Mouse (Mus musculus) liver, embryonic 13.5 days (tissue): ENCODE data around the gene Rnd1. TPM values are rescaled to one million over a fixed set of nuclear protein-coding genes. Genes with fewer than 3 reads are reported as not detected.
A peak's percentile ranks its signal among the peaks of the same experiment; 100 is the strongest.

Source experiments
- ATAC-seq: fragments of 200-750 bp; cut with Nextera tagmentation; 2 replicates; pipeline ENCODE4 v1.8.0; 2017; ENCODE audit warnings: low read depth, mild to moderate bottlenecking, moderate number of reproducible peaks, moderate library complexity
- DNase-seq: peaks from one replicate; pipeline ENCODE4 v3.0.0; 2022
- H3K27ac ChIP-seq: fragments of 300-500 bp; sonication (generic); 2 replicates; pipeline ENCODE4 v1.5.1; 2015; ENCODE audit warnings: moderate library complexity, mild to moderate bottlenecking, inconsistent platforms
- H3K27me3 ChIP-seq: fragments of 300-500 bp; sonication (generic); 2 replicates; pipeline ENCODE4 v1.6.1; 2015; ENCODE audit warnings: mild to moderate bottlenecking, inconsistent platforms
- H3K36me3 ChIP-seq: fragments of 300-500 bp; sonication (generic); 2 replicates; pipeline ENCODE4 v1.6.1; 2015; ENCODE audit warnings: mild to moderate bottlenecking, inconsistent platforms
- H3K4me1 ChIP-seq: fragments of 300-500 bp; sonication (generic); replicated peaks from 2 replicates; pipeline ENCODE4 v1.6.1; 2015; ENCODE audit warnings: inconsistent platforms
- H3K4me2 ChIP-seq: fragments of 300-500 bp; sonication (generic); 2 replicates; pipeline ENCODE4 v1.6.1; 2015; ENCODE audit warnings: inconsistent platforms, mild to moderate bottlenecking, moderate library complexity
- H3K4me3 ChIP-seq: fragments of 300-500 bp; sonication (generic); replicated peaks from 2 replicates; pipeline ENCODE4 v1.5.1; 2015; ENCODE audit warnings: mild to moderate bottlenecking, inconsistent platforms
- H3K9ac ChIP-seq: fragments of 300-500 bp; sonication (generic); 2 replicates; pipeline ENCODE4 v1.6.1; 2015; ENCODE audit warnings: mild to moderate bottlenecking, inconsistent platforms
- H3K9me3 ChIP-seq: fragments of 300-500 bp; sonication (generic); replicated peaks from 2 replicates; pipeline ENCODE4 v1.6.1; 2016; ENCODE audit warnings: inconsistent platforms
- WGBS: fragments of 180-500 bp; shearing (Covaris S2); methylation state at CpG from one replicate; pipeline ENCODE4 v1.1.7; 2015; ENCODE audit not compliant: insufficient replicate concordance; 5-methylcytosine and 5-hydroxymethylcytosine counted together
- polyA plus RNA-seq: library from polyadenylated mRNA; unstranded; fragments of >200 nt; fragmentation: Nextera tagmentation; extraction: Ambion mirVana; gene quantifications from 2 replicates; pipeline ENCODE4 v1.2.1, GENCODE M21; 2015

The Rnd1 gene
- polyA plus RNA-seq, 1 experiment from 2014 or later = 0.35 TPM

- no peak overlapping the region for H3K27ac ChIP-seq
- no peak for DNase-seq
- no peaks in the 10 kb centered on the region for H3K36me3 ChIP-seq
- 61% methylated on average over 7 of the region's 7 CpGs for WGBS
- ATAC-seq = no peak
- H3K4me2 ChIP-seq = no peak overlapping the region
- H3K27me3 ChIP-seq = peaks cover 83% of the 10 kb centered on the region
- no peak overlapping the region for H3K4me3 ChIP-seq
- H3K9me3 ChIP-seq = no peaks in the 10 kb centered on the region
- H3K9ac ChIP-seq = no peak overlapping the region
- H3K4me1 ChIP-seq = peaks cover 21% of the 10 kb centered on the region
Measured at GRCm38 (mm10) chr15:98677977-98678376, 716 bp upstream of the Rnd1 start.

GRCm38 (mm10) chr15:98676471-98676870 is 790 bp downstream of the Rnd1 start:
- ATAC-seq (no peak), DNase-seq (no peak)
- WGBS = 3% methylated on average over 9 of the region's 9 CpGs

GRCm38 (mm10) chr15:98675634-98676250 is 1.5 kb downstream of the Rnd1 start:
- H3K4me1 ChIP-seq = peaks cover 21% of the 10 kb centered on the region
- WGBS = 8% methylated on average over 14 of the region's 14 CpGs
- H3K9ac ChIP-seq = no peak overlapping the region
- ATAC-seq (no peak), DNase-seq (no peak)
- no peaks in the 10 kb centered on the region for H3K36me3 ChIP-seq
- H3K4me2 ChIP-seq = no peak overlapping the region
- H3K4me3 ChIP-seq = peak overlapping the region; percentile 46; the same call in 1 of the 2 replicates
- H3K27me3 ChIP-seq = peaks cover 80% of the 10 kb centered on the region
- no peaks in the 10 kb centered on the region for H3K9me3 ChIP-seq
- H3K27ac ChIP-seq = no peak overlapping the region

More at GRCm38 (mm10) chr15:98676471-98676870, 790 bp downstream of the Rnd1 start:
- Histone ChIP-seq H3K36me3 (no peaks in the 10 kb centered on the region), H3K4me3 (peak overlapping the region; percentile 46), H3K4me1 (peaks cover 21% of the 10 kb centered on the region), H3K9me3 (no peaks in the 10 kb centered on the region), H3K9ac (no peak overlapping the region), H3K4me2 (peak overlapping the region; percentile 66), H3K27ac (no peak overlapping the region), H3K27me3 (peaks cover 84% of the 10 kb centered on the region)

GRCm38 (mm10) chr15:98674994-98675545 is 2.2 kb downstream of the Rnd1 start:
- H3K4me2 ChIP-seq = 0 out of 2 replicates have a peak overlapping the region, but pooled peaks have one; percentile 8
- DNase-seq (no peak), ATAC-seq (no peak)
- no peak overlapping the region for H3K27ac ChIP-seq
- peaks cover 83% of the 10 kb centered on the region for H3K27me3 ChIP-seq
- H3K36me3 ChIP-seq = no peaks in the 10 kb centered on the region
- peaks cover 21% of the 10 kb centered on the region for H3K4me1 ChIP-seq
- no peak overlapping the region for H3K4me3 ChIP-seq
- WGBS = 29% methylated on average over 11 of the region's 11 CpGs
- H3K9ac ChIP-seq = no peak overlapping the region
- no peaks in the 10 kb centered on the region for H3K9me3 ChIP-seq

GRCm38 (mm10) chr15:98674284-98674993 is 2.8 kb downstream of the Rnd1 start:
- H3K4me3 ChIP-seq = no peak overlapping the region
- H3K4me2 ChIP-seq = no peak overlapping the region
- H3K9ac ChIP-seq = no peak overlapping the region
- H3K9me3 ChIP-seq = no peaks in the 10 kb centered on the region
- no peaks in the 10 kb centered on the region for H3K36me3 ChIP-seq
- ATAC-seq = no peak
- 26% methylated on average over 7 of the region's 7 CpGs for WGBS
- no peak overlapping the region for H3K27ac ChIP-seq
- no peak for DNase-seq
- peaks cover 21% of the 10 kb centered on the region for H3K4me1 ChIP-seq
- peaks cover 82% of the 10 kb centered on the region for H3K27me3 ChIP-seq

- ATAC-seq = no peak
- H3K4me3 ChIP-seq = no peak overlapping the region
- no peaks in the 10 kb centered on the region for H3K9me3 ChIP-seq
- H3K27me3 ChIP-seq = peaks cover 75% of the 10 kb centered on the region
- H3K4me2 ChIP-seq = no peak overlapping the region
- H3K4me1 ChIP-seq = peaks cover 21% of the 10 kb centered on the region
- H3K27ac ChIP-seq = no peak overlapping the region
- 66% methylated on average over 7 of the region's 7 CpGs for WGBS
- DNase-seq = no peak
- no peaks in the 10 kb centered on the region for H3K36me3 ChIP-seq
- no peak overlapping the region for H3K9ac ChIP-seq
Measured at GRCm38 (mm10) chr15:98673732-98674131, 3.5 kb downstream of the Rnd1 start.

- no peak overlapping the region for H3K4me2 ChIP-seq
- no peak for DNase-seq
- H3K27me3 ChIP-seq = peaks cover 63% of the 10 kb centered on the region
- 44% methylated on average over 4 of the region's 4 CpGs for WGBS
- no peak overlapping the region for H3K9ac ChIP-seq
- no peaks in the 10 kb centered on the region for H3K9me3 ChIP-seq
- H3K4me1 ChIP-seq = peaks cover 16% of the 10 kb centered on the region
- no peak for ATAC-seq
- H3K36me3 ChIP-seq = no peaks in the 10 kb centered on the region
- H3K4me3 ChIP-seq = no peak overlapping the region
- no peak overlapping the region for H3K27ac ChIP-seq
Measured at GRCm38 (mm10) chr15:98672592-98672991, 4.7 kb downstream of the Rnd1 start.

GRCm38 (mm10) chr15:98664042-98664907 is 13.0 kb downstream of the Rnd1 start:
- H3K27ac ChIP-seq = no peak overlapping the region
- no peak overlapping the region for H3K4me3 ChIP-seq
- H3K9ac ChIP-seq = no peak overlapping the region
- no peaks in the 10 kb centered on the region for H3K9me3 ChIP-seq
- DNase-seq = no peak
- H3K4me2 ChIP-seq = no peak overlapping the region
- 69% methylated on average over 11 of the region's 11 CpGs for WGBS
- H3K27me3 ChIP-seq = no peaks in the 10 kb centered on the region
- ATAC-seq = no peak
- H3K4me1 ChIP-seq = peaks cover 22% of the 10 kb centered on the region
- H3K36me3 ChIP-seq = peaks cover 13% of the 10 kb centered on the region

- no peaks in the 10 kb centered on the region for H3K27me3 ChIP-seq
- WGBS = 3% methylated on average over 48 of the region's 48 CpGs
Measured at GRCm38 (mm10) chr15:98662567-98663545, 14.4 kb downstream of the Rnd1 start, which contains the start of gene Ddx23. Gene Ddx23 (minus strand): TSS chr15:98662894.

GRCm38 (mm10) chr15:98662198-98662566 is 15.1 kb downstream of the Rnd1 start:
- Histone ChIP-seq H3K4me3 (peak overlapping the region; percentile 77), H3K27ac (peak overlapping the region; percentile 88), H3K4me1 (peaks cover 22% of the 10 kb centered on the region), H3K4me2 (peak overlapping the region; percentile 83), H3K36me3 (peaks cover 34% of the 10 kb centered on the region), H3K9ac (peak overlapping the region; percentile 89), H3K27me3 (no peaks in the 10 kb centered on the region), H3K9me3 (no peaks in the 10 kb centered on the region)
- ATAC-seq = peak; percentile 39
- under 1% methylated on average over 14 of the region's 14 CpGs for WGBS
- DNase-seq = peak; percentile 54

More at GRCm38 (mm10) chr15:98662567-98663545, 14.4 kb downstream of the Rnd1 start, which contains the start of gene Ddx23:
- H3K9me3 ChIP-seq = no peaks in the 10 kb centered on the region
- H3K4me2 ChIP-seq = peak within 1 kb of the TSS; percentile 83
- peak; percentile 96 for ATAC-seq
- peak within 1 kb of the TSS; percentile 77 for H3K4me3 ChIP-seq
- H3K9ac ChIP-seq = peak within 1 kb of the TSS; percentile 89
- peaks cover 22% of the 10 kb centered on the region for H3K4me1 ChIP-seq
- peak; percentile 94 for DNase-seq
- peak within 1 kb of the TSS; percentile 88 for H3K27ac ChIP-seq
- H3K36me3 ChIP-seq = peaks cover 27% of the 10 kb centered on the region
